Mouse (Mus musculus): ENCODE data around the gene Selenom.

DNA sequence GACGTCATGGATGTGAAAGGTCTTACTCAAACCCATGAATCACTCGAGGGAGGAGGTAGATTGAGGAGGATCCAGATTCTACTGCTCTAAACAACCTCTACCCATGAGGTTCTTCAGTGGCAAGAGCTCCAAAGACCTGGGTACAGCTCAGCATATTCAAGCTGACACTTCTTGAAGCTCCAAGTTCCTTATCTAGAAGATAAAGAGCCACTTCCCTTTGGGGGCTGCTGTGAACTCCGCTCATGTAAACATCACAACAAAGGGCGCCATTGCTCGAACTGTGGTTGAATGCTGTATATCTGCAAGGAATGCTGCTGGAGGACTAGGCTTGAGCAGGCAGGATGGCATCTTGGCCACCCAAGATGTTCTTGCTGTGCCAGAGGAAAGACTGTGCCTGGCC lies 25.4 kb upstream of the Selenom start:
- TF ChIP-seq NRF1 (IDR thresholded peaks at IDR 0.05; ENCODE audit: low read depth, low read length) (no peak), MXI1 (IDR thresholded peaks at IDR 0.05; ENCODE audit: low read depth, low read length) (no peak), TCF12 (IDR thresholded peaks at IDR 0.05; ENCODE audit: low read depth, low read length) (no peak), POLR2A (IDR thresholded peaks at IDR 0.05; ENCODE audit: low read depth, low read length) (no peak), BHLHE40 (IDR thresholded peaks at IDR 0.05; ENCODE audit: low read depth, low read length) (no peak), NELFE (IDR thresholded peaks at IDR 0.05; ENCODE audit: low read depth, low read length) (no peak)

Measured in CH12.LX (cell line).